Mouse (Mus musculus): Measurements from ENCODE around the gene Sf3a2.

The Sf3a2 gene

GRCm38 (mm10) chr10:80798150-80799006 lies at the start of gene Sf3a2, which contains the start of gene Plekhj1:
Gene Sf3a2, plus strand, starts transcription at chr10:80798198.
Gene Plekhj1, minus strand, starts transcription at chr10:80798626.
- in situ Hi-C loops (cut with MboI, MseI): no loop called here

DNA sequence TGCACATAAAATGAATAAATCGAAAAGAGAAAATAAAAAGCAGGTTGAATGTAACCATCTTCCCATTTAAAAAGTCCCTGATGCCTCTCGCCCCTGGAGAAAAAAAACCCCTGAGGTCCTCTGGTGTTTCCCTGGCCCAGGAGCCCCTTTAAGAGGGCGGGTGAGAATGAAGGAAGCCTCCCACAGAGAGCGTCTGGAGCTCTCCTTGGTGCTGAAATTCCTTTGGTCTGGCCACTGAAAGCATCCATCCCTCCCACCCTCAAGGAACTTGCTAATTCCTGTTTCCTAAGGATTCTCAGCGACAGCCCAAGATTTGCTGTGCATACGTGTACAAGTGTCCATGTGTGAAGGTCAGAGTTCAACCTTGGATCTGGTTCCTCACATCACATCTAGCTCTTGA lies 49.4 kb upstream of the Sf3a2 start:
- in situ Hi-C loops (cut with MboI, MseI): loop anchor here (5.0 kb wide), 2 partner anchors 129 to 249 kb away; no protein-coding TSS in a partner anchor

- in situ Hi-C loops (cut with MboI, MseI): no loop called here
Measured at GRCm38 (mm10) chr10:80751188-80751832, 46.7 kb upstream of the Sf3a2 start.

- in situ Hi-C loops (cut with MboI, MseI): no loop called here
Measured at GRCm38 (mm10) chr10:80752079-80752625, 45.8 kb upstream of the Sf3a2 start.

DNA sequence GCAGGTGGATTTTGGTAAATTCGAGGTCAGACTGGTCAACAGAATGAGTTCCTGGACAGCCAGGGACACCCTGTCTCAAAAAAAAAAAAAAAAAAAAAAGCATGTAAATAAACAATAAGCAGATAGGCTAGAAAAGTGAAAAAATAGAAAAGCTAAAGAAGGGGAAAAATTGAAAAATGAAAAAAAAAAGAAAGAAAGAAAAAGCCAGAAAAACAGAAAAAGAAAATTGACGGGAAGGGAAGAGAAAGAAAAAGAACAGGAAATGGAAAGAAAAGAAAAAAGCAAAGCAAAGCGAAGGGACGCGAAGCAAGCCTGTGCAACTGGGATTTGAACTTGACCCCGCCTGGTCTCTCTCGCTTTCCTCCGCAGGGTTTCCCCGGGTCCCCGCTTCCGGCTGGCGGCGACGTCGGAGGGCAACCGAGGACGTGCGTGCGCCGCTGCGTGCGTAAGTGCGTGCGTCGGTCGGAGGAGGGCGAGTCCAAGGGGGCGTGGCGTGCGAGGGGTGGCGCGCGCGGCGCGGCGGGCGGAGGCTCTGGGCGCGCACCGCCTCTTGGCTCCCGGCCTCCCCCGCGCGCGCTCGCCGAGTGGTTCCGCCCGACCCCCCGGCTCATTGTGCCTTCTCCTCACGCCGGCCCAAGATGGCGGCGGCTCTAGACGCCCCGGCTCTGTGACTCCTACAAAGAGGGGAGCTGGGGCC lies 43.3 kb upstream of the Sf3a2 start, which contains the start of gene Dot1l:
Gene Dot1l, plus strand, starts transcription at position 613 of the 697 bp plus-strand sequence.
- in situ Hi-C loops (cut with MboI, MseI): no loop called here

DNA sequence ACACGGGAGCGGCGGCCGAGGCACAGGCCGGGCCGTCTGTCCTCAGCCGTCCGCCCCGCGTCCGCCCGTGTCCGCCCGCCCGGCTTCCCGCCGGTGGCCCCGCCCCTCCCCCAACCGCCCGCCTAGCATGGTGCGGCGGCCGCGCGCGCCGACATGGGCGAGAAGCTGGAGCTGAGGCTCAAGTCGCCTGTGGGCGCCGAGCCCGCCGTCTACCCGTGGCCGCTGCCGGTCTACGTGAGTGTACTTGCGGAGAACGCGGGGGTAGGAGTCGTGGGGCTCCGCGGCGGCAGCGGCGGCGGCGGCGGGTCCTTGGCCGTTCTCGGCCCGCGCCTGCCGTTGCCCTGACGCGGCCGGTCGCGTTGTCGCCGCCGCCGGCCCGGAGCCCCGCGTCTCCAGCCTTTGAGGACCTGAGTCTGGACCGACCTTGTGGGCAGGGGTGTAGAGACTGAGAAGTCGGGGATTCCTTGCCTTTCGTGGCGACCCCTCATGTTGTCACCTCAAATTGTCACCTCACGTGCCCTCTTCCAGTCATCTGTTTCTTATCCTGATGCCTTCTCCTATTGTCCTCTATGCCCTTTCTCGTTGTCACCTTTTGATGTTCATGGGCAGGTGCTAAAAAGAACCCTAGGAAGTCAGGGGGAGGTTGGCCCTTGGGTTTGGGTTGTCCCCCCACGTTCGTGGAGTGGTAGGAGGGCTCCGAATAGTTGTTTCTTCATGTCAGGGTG lies 42.5 kb upstream of the Sf3a2 start:
- in situ Hi-C loops (cut with MboI, MseI): no loop called here

GRCm38 (mm10) chr10:80756099-80756498 lies 41.9 kb upstream of the Sf3a2 start:
- in situ Hi-C loops (cut with MboI, MseI): no loop called here

GRCm38 (mm10) chr10:80756509-80756908 lies 41.5 kb upstream of the Sf3a2 start:
- in situ Hi-C loops (cut with MboI, MseI): no loop called here

DNA sequence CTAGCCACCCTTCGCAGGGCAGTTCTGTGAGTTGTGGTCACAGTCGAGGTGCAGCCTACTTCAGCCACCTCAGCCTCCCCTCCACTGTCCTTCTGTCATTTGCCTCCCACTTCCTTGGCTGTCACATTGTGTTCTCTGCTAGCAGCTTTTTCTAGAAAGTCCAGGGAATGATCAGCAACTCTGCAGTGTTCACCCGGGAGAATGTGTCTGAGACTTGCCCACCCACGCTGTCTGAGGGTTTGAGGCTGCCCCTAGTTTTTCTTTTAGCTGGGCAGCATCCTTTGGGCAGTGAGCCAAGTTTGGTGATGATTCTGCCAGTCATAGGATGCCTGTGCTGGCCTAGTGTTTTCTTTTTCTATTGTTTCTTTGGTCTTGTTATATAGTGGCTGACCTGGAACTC lies 41.0 kb upstream of the Sf3a2 start:
- in situ Hi-C loops (cut with MboI, MseI): no loop called here

- in situ Hi-C loops (cut with MboI, MseI): no loop called here
Measured at GRCm38 (mm10) chr10:80757717-80758116, 40.3 kb upstream of the Sf3a2 start.

- in situ Hi-C loops (cut with MboI, MseI): no loop called here
Measured at GRCm38 (mm10) chr10:80758651-80759050, 39.3 kb upstream of the Sf3a2 start.

GRCm38 (mm10) chr10:80760596-80761524 lies 37.1 kb upstream of the Sf3a2 start:
- in situ Hi-C loops (cut with MboI, MseI): no loop called here

DNA sequence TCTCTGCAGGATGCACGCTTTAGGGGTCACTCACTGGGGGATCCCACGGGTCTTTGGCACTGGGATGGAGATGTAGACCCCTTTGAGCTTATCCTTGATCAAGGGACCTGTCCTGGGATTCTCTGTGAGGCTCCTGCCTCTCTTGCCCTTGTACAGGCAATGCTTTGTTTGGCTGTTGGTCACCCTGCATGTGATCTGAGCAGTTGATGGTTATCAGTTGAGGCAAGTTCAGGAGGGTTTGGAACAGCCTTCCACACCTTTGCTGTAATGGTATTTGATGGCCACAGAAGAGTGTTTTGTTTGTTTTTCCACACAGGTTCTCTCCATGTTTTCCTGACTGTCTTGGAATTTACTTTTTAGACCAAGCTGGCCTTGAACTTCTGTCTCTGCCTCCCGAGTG lies 36.2 kb upstream of the Sf3a2 start:
- in situ Hi-C loops (cut with MboI, MseI): no loop called here

GRCm38 (mm10) chr10:80763502-80763901 lies 34.5 kb upstream of the Sf3a2 start:
- in situ Hi-C loops (cut with MboI, MseI): no loop called here

- in situ Hi-C loops (cut with MboI, MseI): no loop called here
Measured at GRCm38 (mm10) chr10:80765746-80766145, 32.3 kb upstream of the Sf3a2 start.

DNA sequence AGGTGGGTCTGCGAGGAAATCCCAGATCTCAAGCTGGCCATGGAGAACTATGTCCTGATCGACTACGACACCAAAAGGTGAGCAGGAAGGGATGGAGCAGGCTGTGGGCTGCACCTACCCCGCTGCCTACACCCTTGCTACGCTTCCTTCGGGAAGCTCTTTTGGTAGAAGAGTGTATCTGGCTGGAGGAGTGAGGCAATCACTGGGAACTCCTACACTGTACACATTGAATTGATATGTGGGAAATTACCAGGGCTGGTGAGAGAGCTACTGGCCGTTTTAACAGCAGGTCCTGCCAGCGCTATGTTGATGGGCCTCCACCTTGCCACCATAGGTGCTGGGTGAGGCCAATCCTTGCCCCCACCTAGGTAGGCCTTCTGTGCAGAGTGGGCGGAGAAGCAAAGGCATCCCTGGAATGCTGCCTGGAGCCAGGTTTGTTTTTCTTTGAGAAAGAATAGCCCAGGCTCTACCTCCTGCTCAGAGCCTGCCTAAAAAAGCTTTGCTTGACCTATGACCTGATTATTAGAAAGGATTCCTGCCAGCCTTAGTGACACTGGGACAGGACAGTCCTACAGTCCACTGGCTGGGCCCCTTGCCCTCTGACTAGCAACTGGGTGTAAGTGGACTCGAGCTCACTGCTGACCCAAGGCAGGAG lies 31.7 kb upstream of the Sf3a2 start:
- in situ Hi-C loops (cut with MboI, MseI): no loop called here

- in situ Hi-C loops (cut with MboI, MseI): no loop called here
Measured at GRCm38 (mm10) chr10:80768365-80768764, 29.6 kb upstream of the Sf3a2 start.

DNA sequence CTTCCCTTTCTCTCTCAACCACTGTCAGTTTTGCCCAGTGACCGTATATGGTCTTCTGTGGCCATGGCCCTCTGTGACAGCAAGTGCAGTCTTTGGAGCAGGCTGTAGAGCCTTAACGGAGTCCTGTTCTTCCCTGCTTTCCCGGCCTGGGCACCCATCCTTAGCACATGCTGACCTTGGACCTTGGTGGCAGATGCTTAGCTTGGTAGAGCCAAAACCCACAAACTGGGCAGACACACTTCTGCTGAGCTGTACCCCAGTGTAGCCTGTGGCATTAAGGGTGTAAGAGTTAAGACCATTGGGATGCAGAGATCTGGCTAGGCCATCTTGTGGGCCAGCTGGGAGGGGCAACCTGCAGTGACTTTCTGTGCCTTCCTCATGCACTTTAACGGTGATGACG lies 24.2 kb upstream of the Sf3a2 start:
- in situ Hi-C loops (cut with MboI, MseI): no loop called here

DNA sequence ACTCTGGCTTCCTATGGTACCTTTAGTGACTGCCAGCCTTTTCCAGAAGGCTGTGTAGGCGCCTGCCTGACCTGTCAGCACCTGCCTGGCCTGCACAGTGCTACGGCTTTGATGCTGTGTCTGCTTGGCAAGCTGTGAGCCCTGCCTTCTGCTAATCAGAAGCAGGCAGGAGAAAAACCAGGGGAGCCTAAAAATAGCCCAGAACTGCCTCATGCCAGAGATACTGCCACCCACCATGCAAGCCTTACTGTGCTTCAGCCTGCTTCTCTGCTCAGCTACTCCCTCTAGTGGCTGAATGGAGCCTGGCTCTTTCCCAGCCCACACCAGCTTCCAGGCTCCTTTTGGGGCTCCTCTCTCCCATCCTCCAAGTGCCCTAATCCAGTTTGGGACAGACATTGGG lies 23.4 kb upstream of the Sf3a2 start:
- in situ Hi-C loops (cut with MboI, MseI): no loop called here

GRCm38 (mm10) chr10:80774981-80775380 lies 23.0 kb upstream of the Sf3a2 start:
- in situ Hi-C loops (cut with MboI, MseI): no loop called here
